Mouse (Mus musculus) spleen, embryonic (tissue): ENCODE results near the gene Gm5901.
"Not testable (repeated sequence)": the region's sequence is repeated elsewhere in the genome, so short reads cannot be mapped to it uniquely, and the experiment has no call there.

ENCODE experiments used
- CTCF ChIA-PET: fragments of 350-600 bp; sonication (Branson Sonifier 250); formaldehyde crosslinking; loops from one replicate; lab custom pipeline; 2022; lab: Charles Lee

Gene Gm5901

GRCm38 (mm10) chr7:105374866-105375265 is at the start of gene Gm5901:
Gm5901 (plus strand) TSS chr7:105375038.
- CTCF ChIA-PET: no interaction called here

GRCm38 (mm10) chr7:105325302-105325701 is 49.5 kb upstream of the Gm5901 start:
- CTCF ChIA-PET: no interaction called here

GRCm38 (mm10) chr7:105334004-105334403 is 40.8 kb upstream of the Gm5901 start, which contains the start of gene Olfr690:
Olfr690 (minus strand) TSS chr7:105334104.
- CTCF ChIA-PET: no interaction called here

- CTCF ChIA-PET: no interaction called here
These were observed 32.7 kb upstream of the Gm5901 start, which contains the start of gene Olfr691 for GRCm38 (mm10) chr7:105342170-105342569. Olfr691 (minus strand) TSS chr7:105342270.

GRCm38 (mm10) chr7:105342752-105343151 is 32.1 kb upstream of the Gm5901 start:
- CTCF ChIA-PET: no interaction called here

GRCm38 (mm10) chr7:105356064-105356463 is 18.8 kb upstream of the Gm5901 start:
- CTCF ChIA-PET: not testable (repeated sequence)

- CTCF ChIA-PET: not testable (repeated sequence)
These were observed 18.4 kb upstream of the Gm5901 start for GRCm38 (mm10) chr7:105356487-105356886.

- CTCF ChIA-PET: no interaction called here
These were observed 13.1 kb upstream of the Gm5901 start for GRCm38 (mm10) chr7:105361713-105362112.

GRCm38 (mm10) chr7:105367268-105367667 is 7.6 kb upstream of the Gm5901 start:
- CTCF ChIA-PET: no interaction called here

GRCm38 (mm10) chr7:105367930-105368329 is 6.9 kb upstream of the Gm5901 start, which contains the start of gene Olfr692:
Olfr692 (plus strand) TSS chr7:105368230.
- CTCF ChIA-PET: interaction anchor here (0.6 kb wide), 1 partner anchor 213 kb away, joined by 13 read pairs; no protein-coding TSS in a partner anchor

GRCm38 (mm10) chr7:105368521-105368920 is 6.3 kb upstream of the Gm5901 start:
- CTCF ChIA-PET: interaction anchor here (0.6 kb wide), 1 partner anchor 212 kb away, joined by 13 read pairs; no protein-coding TSS in a partner anchor

- CTCF ChIA-PET: interaction anchor here (0.6 kb wide), 1 partner anchor 44 kb away, joined by 3 read pairs; no protein-coding TSS in a partner anchor
These were observed 1.9 kb upstream of the Gm5901 start for GRCm38 (mm10) chr7:105372912-105373311.

GRCm38 (mm10) chr7:105373509-105373908 is 1.3 kb upstream of the Gm5901 start:
- CTCF ChIA-PET: no interaction called here

GRCm38 (mm10) chr7:105373976-105374375 is 862 bp upstream of the Gm5901 start:
- CTCF ChIA-PET: no interaction called here

GRCm38 (mm10) chr7:105380329-105380728 is 5.5 kb downstream of the Gm5901 start:
- CTCF ChIA-PET: no interaction called here

GRCm38 (mm10) chr7:105387696-105388095 is 12.9 kb downstream of the Gm5901 start:
- CTCF ChIA-PET: no interaction called here

GRCm38 (mm10) chr7:105390236-105390635 is 15.4 kb downstream of the Gm5901 start:
- CTCF ChIA-PET: no interaction called here

- CTCF ChIA-PET: no interaction called here
These were observed 19.8 kb downstream of the Gm5901 start for GRCm38 (mm10) chr7:105394606-105395005.

- CTCF ChIA-PET: no interaction called here
These were observed 20.4 kb downstream of the Gm5901 start for GRCm38 (mm10) chr7:105395131-105395820.

GRCm38 (mm10) chr7:105396126-105396525 is 21.3 kb downstream of the Gm5901 start:
- CTCF ChIA-PET: no interaction called here

- CTCF ChIA-PET: interaction anchor here (0.7 kb wide), 1 partner anchor 67 kb away, joined by 11 read pairs; no protein-coding TSS in a partner anchor
These were observed 24.5 kb downstream of the Gm5901 start for GRCm38 (mm10) chr7:105399058-105399934.
